Mouse (Mus musculus) stomach, postnatal 0 days (tissue): ENCODE measurements around the gene Rab11fip4.

Experiments used
- CTCF ChIP-seq: IDR thresholded peaks from 2 replicates; pipeline ENCODE4 v1.5.1; 2016; ENCODE audit warnings: antibody characterized with exemption, low read depth, mild to moderate bottlenecking, moderate library complexity
- EP300 ChIP-seq: optimal IDR thresholded peaks from 2 replicates; pipeline ENCODE3; 2016; ENCODE audit warnings: antibody characterized with exemption

GRCm38 (mm10) chr11:79704318-79705150 is 113.5 kb downstream of the Rab11fip4 start:
- TF ChIP-seq CTCF (no peak; the same call in 1 of the 2 replicates), EP300 (no peak)
